Mouse (Mus musculus) layer of hippocampus, adult 18-20 months (tissue): ENCODE measurements around the gene Fanci. TPM values are rescaled to one million over a fixed set of nuclear protein-coding genes. Genes with fewer than 3 reads are reported as not detected.
A peak's percentile ranks its signal among the peaks of the same experiment; 100 is the strongest.

ENCODE experiments used
- DNase-seq, 2 experiments: peaks; one replicate each; pipeline ENCODE4 v3.0.0; 2022; ENCODE audit warnings: low spot score in 2 of 2
- long read RNA-seq: library from polyadenylated mRNA; stranded (forward); transcript quantifications from one replicate; pipeline ENCODE4 v2.0.0, GENCODE M21; 2021
- total RNA-seq, 2 experiments: library from RNA; stranded (reverse); gene quantifications; 2 replicates each; pipeline ENCODE4 v1.2.3; 2021

The Fanci gene
- total RNA-seq, result under 1 TPM; 0.27 to 0.33 TPM
- long read RNA-seq, partial matches to known transcripts, result 1 of 2 reads
- long read RNA-seq, other reads (novel, unspliced or antisense), result 1 of 2 reads

DNA sequence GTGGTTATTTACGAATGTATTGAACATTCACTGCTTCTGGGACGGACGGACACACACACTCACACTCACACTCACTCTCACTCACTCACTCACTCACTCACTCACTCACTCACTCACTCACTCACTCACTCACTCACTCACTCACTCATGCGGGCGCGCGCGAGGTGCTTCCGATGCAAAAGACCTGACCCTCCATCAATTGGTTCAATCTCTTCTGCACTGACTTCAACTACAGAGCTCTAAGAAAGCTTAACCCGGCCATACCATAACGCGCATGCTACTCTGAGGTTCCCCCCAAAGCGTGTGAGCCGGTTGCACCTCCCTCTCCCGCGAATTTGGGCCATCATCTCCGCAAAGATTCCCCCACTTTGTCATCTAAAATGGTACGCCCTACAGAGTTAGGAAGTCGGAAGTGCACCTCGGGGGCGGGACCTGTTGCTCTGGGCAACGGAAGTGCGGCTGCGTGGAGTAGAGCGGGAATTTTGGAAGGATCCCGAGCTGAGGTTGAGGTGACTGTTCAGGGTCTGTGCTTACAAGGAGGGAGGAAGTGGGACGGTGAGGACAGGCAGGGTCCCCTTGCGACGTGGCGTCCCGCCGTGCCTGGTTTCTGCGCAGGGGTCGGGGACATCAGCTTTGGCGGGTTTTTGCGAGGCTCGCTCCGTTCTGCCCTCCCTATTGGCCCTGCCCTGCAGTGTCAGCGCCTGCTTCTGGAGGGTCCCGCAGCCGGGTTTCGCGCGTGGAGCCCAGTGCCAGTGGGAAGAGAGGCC lies at the start of gene Fanci:
TSS of gene Fanci (plus strand) at position 47 of the 767 bp plus-strand sequence.
- peak; percentile 84 to 96 for DNase-seq

DNA sequence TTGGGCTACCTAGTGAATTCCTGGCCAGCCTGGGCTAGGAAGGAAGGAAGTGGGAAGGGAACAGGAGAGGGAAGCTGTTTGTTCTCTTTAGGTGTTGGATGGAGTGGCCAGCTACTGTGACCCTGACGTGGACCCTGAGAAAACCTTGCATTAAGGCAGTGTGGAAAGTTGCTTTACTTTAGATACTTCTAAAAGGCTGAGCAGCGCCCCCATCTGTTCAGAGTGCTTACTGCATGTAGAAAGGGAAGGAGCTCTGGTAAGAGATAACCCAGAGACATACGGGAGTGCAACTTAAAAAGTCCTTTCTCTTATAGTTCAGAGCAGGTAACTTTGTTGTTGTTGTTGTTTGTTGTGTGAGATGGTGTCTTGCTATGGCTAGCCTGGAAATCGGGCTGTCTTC lies 45.8 kb upstream of the Fanci start:
- DNase-seq, result peak in 1 of 2 experiments; percentile 75

GRCm38 (mm10) chr7:79346555-79347075 lies 45.1 kb upstream of the Fanci start:
- DNase-seq, result no peak

- DNase-seq, result peak in 1 of 2 experiments; percentile 45
Measured at GRCm38 (mm10) chr7:79347108-79347813, 44.5 kb upstream of the Fanci start.

DNA sequence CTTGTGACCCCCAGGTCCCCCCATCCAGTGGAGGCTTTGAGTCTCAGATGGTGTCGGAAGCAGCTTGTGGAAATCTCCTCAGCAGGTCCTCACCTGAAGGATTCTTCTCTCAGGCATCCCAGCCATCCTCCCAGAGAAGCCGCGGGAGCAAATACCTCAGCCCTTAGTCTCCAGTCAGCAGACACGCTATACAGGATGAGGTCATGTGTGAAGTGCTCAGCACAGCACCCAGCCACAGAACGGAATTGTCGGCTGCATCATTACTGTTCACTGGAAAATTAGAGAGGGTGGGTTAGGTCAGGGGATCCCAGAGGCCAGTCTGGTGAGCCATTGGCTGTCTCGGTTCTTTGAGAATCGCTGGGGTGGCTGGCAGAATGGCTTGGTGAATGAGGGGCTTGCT lies 42.9 kb upstream of the Fanci start:
- no peak for DNase-seq

DNA sequence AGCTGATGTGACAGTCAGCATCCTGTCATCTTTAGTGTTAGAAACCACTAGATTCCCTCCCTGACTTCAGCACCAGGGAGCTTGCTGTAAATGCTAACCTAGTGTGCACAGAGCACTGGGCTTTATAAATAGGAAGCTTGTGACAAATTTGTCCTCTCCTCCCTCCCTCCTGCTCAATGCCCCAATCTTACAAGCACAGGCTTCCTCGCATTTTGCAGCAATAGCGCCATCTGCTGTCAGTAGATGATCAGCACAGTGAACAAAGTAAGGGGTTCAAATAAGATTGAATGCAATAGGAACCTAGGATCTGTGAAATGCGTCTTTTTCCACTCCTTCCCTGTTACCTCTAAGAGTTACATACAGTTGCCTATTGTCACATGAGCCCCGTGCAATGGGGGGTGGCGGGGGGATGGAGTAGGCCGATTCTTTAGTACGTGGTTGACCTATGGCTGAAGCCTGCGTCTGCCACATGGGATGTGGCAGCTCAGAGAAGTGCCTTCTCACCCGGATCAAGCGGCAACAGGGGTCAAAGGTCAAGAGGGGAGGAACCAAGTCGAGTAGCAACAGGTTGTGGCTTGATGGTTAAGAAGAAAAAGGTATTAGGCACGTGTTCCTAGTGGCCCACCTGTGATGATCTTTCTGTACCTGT lies 41.9 kb upstream of the Fanci start:
- peak; percentile 71 to 93 for DNase-seq

DNA sequence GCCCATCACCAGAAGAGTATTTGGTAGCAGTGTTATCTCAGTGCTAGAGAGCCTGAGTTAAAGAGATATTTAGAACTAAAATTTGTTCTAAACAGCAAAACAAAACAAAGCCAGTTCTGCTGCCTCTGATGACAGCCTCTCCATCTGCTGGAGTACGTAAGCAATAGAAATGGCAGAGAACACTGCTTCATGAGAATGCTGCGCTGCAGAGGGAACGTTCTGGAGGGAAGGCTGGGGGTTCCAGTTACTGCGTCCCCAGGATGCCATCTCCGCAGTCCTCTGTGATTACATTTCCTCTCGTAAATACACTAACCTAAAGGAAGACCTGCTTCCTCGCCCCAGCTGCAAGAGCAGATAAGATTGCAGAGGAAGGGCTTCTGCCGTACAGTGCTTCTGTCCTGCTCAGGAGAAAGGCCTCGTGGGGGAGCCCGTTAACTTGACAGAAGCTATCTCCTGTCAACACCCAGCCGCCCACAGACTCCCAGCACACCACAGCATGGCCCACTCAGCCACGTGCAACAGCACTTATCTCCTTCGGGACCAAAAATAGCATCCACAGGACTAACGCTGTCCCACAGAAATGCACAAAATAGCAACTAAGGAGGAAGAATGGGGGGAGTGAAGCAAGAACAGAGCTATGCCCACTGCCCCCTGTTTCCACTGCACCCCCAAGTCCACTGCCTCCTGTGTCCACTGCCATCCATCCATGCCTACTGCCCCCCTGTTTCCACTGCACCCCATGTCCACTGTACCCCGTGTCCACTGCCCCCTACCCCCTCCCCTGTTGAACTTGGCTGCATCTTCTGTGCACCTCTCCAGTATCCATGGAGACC lies 33.2 kb upstream of the Fanci start:
- peak; percentile 77 to 86 for DNase-seq

DNA sequence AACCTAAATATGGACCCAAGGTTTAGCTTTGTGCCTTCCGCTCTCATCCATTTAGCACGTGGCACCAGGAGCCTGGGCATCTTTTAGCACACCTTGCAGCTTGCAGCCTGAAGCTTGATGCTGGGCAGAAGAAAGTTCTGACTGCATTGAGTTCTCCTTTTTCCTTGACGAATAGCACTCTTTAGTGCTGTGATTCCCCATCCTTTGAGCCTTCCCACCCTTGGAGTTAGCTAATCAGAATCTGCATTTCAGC lies 32.6 kb upstream of the Fanci start:
- DNase-seq, result no peak

DNA sequence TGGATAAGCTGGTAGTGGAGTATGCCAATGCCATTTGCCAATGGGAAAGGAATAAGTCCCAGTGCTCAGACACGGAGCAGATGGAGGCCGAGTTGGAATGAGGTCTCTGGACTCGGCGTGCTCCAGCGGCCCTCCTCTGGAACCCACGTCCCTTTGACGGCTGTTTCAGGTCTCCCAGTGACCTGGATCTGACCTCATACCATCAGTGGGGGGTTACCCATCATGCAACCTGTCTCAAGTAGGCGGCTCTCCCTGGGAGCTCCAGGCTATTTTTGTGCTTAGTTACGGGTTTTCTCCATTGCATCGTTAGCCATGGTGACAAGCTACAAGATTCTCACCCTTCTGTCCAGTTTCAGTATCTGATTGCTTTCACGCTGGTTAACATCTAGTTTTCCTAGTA lies 31.7 kb upstream of the Fanci start:
- peak in 1 of 2 experiments; percentile 42 for DNase-seq

DNA sequence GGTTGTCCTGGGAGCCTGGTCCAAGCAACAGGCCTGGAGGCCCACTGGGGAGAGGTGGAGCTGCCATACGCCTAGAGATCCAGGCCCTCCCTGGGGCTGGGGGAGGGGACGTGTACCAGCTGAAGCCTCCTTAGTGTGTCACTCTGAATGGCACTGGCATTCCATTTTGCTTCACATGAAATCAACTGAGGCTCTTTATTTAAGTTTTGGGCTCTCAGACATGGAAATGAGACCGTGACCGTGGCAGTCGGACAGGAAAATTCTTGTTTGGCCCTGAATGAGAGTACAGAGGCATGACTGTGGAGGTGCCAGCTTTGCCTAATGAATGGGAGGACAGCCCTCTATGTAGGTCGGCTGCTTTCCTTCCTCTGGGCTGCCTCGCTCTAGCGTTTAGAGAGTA lies 29.5 kb upstream of the Fanci start:
- peak in 1 of 2 experiments; percentile 62 for DNase-seq

- DNase-seq, result no peak
Measured at GRCm38 (mm10) chr7:79362830-79363229, 28.9 kb upstream of the Fanci start.

GRCm38 (mm10) chr7:79363370-79364043 lies 28.2 kb upstream of the Fanci start:
- DNase-seq, result peak in 1 of 2 experiments; percentile 45

DNA sequence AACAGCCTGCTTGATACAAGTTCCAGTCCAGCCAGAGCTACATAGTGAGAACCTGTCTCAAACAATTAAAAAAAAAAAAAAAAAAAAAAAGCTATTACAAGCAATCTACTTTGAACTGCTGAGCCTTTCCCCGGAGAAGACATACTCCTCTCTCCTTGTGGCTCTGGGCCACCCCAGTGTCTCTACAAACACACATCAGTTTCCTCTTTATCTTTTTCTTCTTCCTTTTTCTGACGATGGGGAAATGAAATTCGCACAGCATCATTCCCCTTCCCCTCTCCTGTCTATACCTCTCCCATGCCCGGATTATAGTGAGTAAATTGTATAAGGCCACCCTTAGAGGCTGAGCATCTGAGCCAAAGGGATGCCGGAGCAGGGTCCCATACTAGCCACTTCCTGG lies 23.1 kb upstream of the Fanci start:
- no peak for DNase-seq

DNA sequence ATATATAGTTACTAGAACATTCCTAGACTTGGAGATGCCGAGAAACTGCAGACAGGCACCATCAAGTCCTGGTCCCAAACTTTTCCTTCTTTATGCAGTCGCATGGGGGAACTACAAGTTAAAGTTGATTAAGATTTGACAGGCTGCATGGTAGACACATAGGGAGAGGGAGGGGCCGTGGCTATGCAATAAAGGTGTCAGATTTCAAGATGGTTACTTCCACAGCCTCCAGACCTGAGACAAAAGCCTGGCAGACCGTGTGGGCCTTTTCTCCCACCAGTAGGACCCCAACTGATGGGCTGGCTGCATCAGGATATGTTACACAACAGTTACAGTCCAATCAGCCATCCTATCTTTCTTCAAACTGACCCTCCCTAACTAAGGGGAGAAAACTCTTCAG lies 22.3 kb upstream of the Fanci start:
- DNase-seq, result no peak

DNA sequence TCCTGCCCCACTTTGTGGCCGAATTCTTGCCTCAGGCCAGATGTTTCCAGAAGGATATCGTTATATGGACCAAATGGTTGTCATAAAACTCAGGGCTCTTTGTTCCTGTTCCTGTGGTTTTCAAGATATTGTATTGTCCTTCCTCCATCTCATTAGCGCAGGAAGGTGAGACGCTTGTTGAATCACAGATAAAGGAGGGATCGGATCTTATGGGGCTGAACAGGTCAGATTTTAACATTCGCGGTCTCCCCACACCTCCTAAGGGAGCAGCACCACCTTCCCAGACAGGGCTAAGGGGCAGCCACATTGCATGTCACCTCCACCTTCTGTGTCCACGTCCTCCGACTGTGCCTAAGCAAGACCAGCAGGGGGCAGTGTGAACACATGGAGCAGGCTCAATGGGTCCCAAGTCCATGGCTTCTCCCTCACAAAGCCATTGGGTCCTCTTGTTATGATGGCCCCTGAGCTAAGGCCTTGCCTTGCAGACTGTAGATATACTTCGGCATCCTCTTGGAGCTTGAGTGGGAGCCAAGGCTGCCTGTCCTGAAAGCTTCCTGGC lies 20.3 kb upstream of the Fanci start:
- peak in 1 of 2 experiments; percentile 79 for DNase-seq

DNA sequence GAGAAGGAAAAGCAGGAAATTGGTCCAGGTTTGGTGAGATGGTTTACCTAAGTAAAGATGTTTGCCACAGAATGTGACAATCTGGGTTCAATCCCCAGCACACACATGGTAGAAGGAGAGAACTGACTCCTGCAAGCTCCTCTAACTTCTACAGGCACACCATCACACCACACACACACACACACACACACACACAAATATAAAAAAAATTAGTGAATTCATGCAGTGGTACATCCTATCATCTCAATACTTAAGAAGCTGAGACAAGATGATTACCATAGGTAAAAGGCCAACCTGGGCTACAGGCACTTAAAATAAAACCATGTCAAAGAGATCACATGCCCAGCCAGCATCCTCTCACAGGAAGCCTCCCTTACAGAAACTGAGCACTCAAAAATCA lies 17.7 kb upstream of the Fanci start:
- DNase-seq, result no peak

- no peak for DNase-seq
Measured at GRCm38 (mm10) chr7:79375594-79375993, 16.1 kb upstream of the Fanci start.

- DNase-seq, result no peak
Measured at GRCm38 (mm10) chr7:79376516-79377275, 15.0 kb upstream of the Fanci start.

GRCm38 (mm10) chr7:79386422-79387133 lies 5.2 kb upstream of the Fanci start, which contains the start of gene Rlbp1:
Gene Rlbp1 (minus strand): TSS chr7:79387048.
- peak in 1 of 2 experiments; percentile 41 for DNase-seq
